9 mouse cellular contexts compared by ENCODE assay signal in genomic region chr7:48894152-48894551, GRCm38 (mm10). TPM values are rescaled to one million over a fixed set of nuclear protein-coding genes. Genes with fewer than 3 reads are reported as not detected.
A peak's percentile ranks its signal among the peaks of the same experiment; 100 is the strongest.
DNase-seq lines count a peak whose midpoint lies in the region; ATAC-seq and TF ChIP-seq lines count a peak whose summit lies in the region.
"Had no signal": no experiment of that assay in that cellular context is flagged by ENCODE, and none has a peak within 500 bp of the region (broad histone marks: within the 10 kb centered on the region; RNA-seq: fewer than 3 reads in every experiment).

No protein-coding gene starts in this region.

- H3K27ac ChIP-seq in lung, embryonic 14.5 days (ENCODE audit: low read depth) = no peak overlapping the region
- H3K27ac ChIP-seq: neural tube, embryonic 13.5 days had no signal

- H3K4me2 ChIP-seq in lung, embryonic 14.5 days = no peak overlapping the region
- H3K4me2 ChIP-seq: neural tube, embryonic 13.5 days had no signal

- H3K4me3 ChIP-seq in C2C12 (ENCODE audit: insufficient read depth, poor library complexity, severe bottlenecking) (no peak overlapping the region), G1E (ENCODE audit: low read depth, low read length) (no peak overlapping the region)
- H3K4me3 ChIP-seq in lung, embryonic 14.5 days (ENCODE audit: low read depth, low read length) = no peak overlapping the region
- H3K4me3 ChIP-seq: neural tube, embryonic 13.5 days had no signal

- H3K79me2 ChIP-seq in C2C12 (ENCODE audit: control insufficient read depth, insufficient read depth) = no peaks in the 10 kb centered on the region

- H3K9ac ChIP-seq in lung, embryonic 14.5 days = no peak overlapping the region
- H3K9ac ChIP-seq: neural tube, embryonic 13.5 days had no signal

- no peak overlapping the region for H3ac ChIP-seq in C2C12 (ENCODE audit: control insufficient read depth, insufficient read length, low read depth)

- ATAC-seq in G1E (ENCODE audit: extremely low read depth, insufficient number of reproducible peaks, low FRiP score, poor library complexity, severe bottlenecking) = peak; percentile 46; the same call in 1 of the 2 replicates
- ATAC-seq in lung, embryonic 14.5 days (ENCODE audit: insufficient read depth) = peak; percentile 25; the same call in 1 of the 2 replicates

- H3K36me3 ChIP-seq in C2C12 (ENCODE audit: control insufficient read depth, insufficient read depth) (no peaks in the 10 kb centered on the region), G1E (replicated peaks) (no peaks in the 10 kb centered on the region)
- no peaks in the 10 kb centered on the region for H3K36me3 ChIP-seq in lung, embryonic 14.5 days (ENCODE audit: insufficient read depth)
- H3K36me3 ChIP-seq: neural tube, embryonic 13.5 days had no signal

- DNase-seq in G1E (ENCODE audit: low spot score) = no peak
- peak; percentile 80 for DNase-seq in cerebellum, adult 9-10 months
- DNase-seq in gastrocnemius, postnatal 10 days = peak; percentile 72
- peak; percentile 82 to 83 for DNase-seq in kidney, postnatal 4 days
- peak; percentile 90 for DNase-seq in lung, embryonic 14.5 days
- DNase-seq in retina, postnatal 7 days (ENCODE audit: low read depth, low spot score) = peak; percentile 43
- peak; percentile 44 to 61 for DNase-seq in urinary bladder, postnatal 36 days (ENCODE audit: low spot score in 2 of 2)

- H3K79me3 ChIP-seq in C2C12 (ENCODE audit: low read depth) = no peaks in the 10 kb centered on the region

- WGBS in lung, embryonic 14.5 days = 2% methylated on average over 6 of the region's 6 CpGs

- no peaks in the 10 kb centered on the region for H3K4me1 ChIP-seq in G1E (ENCODE audit: insufficient read depth, low read depth, low read length)
- H3K4me1 ChIP-seq in lung, embryonic 14.5 days (ENCODE audit: insufficient read depth) = 0 out of 2 replicates have a peak, but pooled peaks cover 11% of the 10 kb centered on the region

- H3K9me3 ChIP-seq in G1E (replicated peaks) = no peaks in the 10 kb centered on the region
- no peaks in the 10 kb centered on the region for H3K9me3 ChIP-seq in lung, embryonic 14.5 days (ENCODE audit: low read depth, low read length)
- H3K9me3 ChIP-seq: neural tube, embryonic 13.5 days had no signal

- H3K27me3 ChIP-seq in C2C12 (ENCODE audit: control insufficient read depth, insufficient read depth, insufficient read length) (no peaks in the 10 kb centered on the region), G1E (ENCODE audit: insufficient read depth, low read length) (peaks cover 11% of the 10 kb centered on the region)
- no peaks in the 10 kb centered on the region for H3K27me3 ChIP-seq in lung, embryonic 14.5 days (ENCODE audit: insufficient read depth, low read length)

- peak; percentile 51 for TF ChIP-seq CTCF in C2C12 (IDR thresholded peaks at IDR 0.05; ENCODE audit: control insufficient read depth, insufficient read depth, insufficient read length)
- peak; percentile 62 for TF ChIP-seq CTCF in G1E (IDR thresholded peaks at IDR 0.05; ENCODE audit: low read depth, low read length)
- TF ChIP-seq CTCF in lung, embryonic 14.5 days (IDR thresholded peaks at IDR 0.05; ENCODE audit: low read depth) = peak; percentile 88

TF ChIP-seq in C2C12, 6 proteins besides CTCF, POLR2A, EP300 and RAD21:
- no peak for TF ChIP-seq FOSL1 (IDR thresholded peaks at IDR 0.05; ENCODE audit: insufficient read depth, low read length, poor library complexity, severe bottlenecking)
- TF ChIP-seq MYOD1 (IDR thresholded peaks at IDR 0.05; ENCODE audit: control insufficient read depth, insufficient read length, low read depth) = no peak
- TF ChIP-seq CEBPB (IDR thresholded peaks at IDR 0.05; ENCODE audit: low read depth) = no peak
- no peak for TF ChIP-seq MYOG (IDR thresholded peaks at IDR 0.05; ENCODE audit: control insufficient read depth, extremely low read depth, insufficient read length)
- no peak for TF ChIP-seq MAX (IDR thresholded peaks at IDR 0.05)
- no peak for TF ChIP-seq USF1 (IDR thresholded peaks at IDR 0.05; ENCODE audit: low read depth)

RNA-seq across cellular contexts. Expression of gene E2f8, which starts 12.8 kb away (rescaled TPM):
- 28.2 TPM for polyA plus RNA-seq in C2C12 (2012; fragmentation: generic; extraction: Trizol)
- total RNA-seq in G1E (2014; fragmentation: Nextera tagmentation) = 111 and 133 TPM in 2 replicates
- 21.8 and 25.0 TPM in 2 replicates for total RNA-seq in G1E (2017)
- polyA plus RNA-seq in G1E (2012) = 29.1 and 35.0 TPM in 2 replicates
- 1 to 10 TPM; 4.2 to 5.5 TPM for total RNA-seq in gastrocnemius, postnatal 10 days (2021)
- polyA plus RNA-seq in lung, embryonic 14.5 days (2014; fragmentation: Nextera tagmentation; extraction: Ambion mirVana) = 26.0 and 27.8 TPM in 2 replicates

RNA-seq across cellular contexts. Expression of gene Nav2, which starts 14.4 kb away (rescaled TPM):
- polyA plus RNA-seq in C2C12 (2012; fragmentation: generic; extraction: Trizol) (4.7 TPM), G1E (2012) (0.01 TPM in 1 of 2 replicates, not detected in the other)
- total RNA-seq in G1E (2014; fragmentation: Nextera tagmentation) (not detected in 2 replicates), G1E (2017) (0.52 and 1.0 TPM in 2 replicates)
- total RNA-seq in gastrocnemius, postnatal 10 days (2021) = 10 to 100 TPM; 55.8 to 80.1 TPM
- polyA plus RNA-seq in lung, embryonic 14.5 days (2014; fragmentation: Nextera tagmentation; extraction: Ambion mirVana) = 19.7 and 20.2 TPM in 2 replicates

RNA-seq across cellular contexts. Expression of gene Csrp3, which starts 46.3 kb away (rescaled TPM):
- 0.33 TPM for polyA plus RNA-seq in C2C12 (2012; fragmentation: generic; extraction: Trizol)
- total RNA-seq in G1E (2014; fragmentation: Nextera tagmentation) = not detected in 2 replicates
- total RNA-seq in G1E (2017) = 0.23 TPM in 1 of 2 replicates, not detected in the other
- not detected in 2 replicates for polyA plus RNA-seq in G1E (2012)
- total RNA-seq in gastrocnemius, postnatal 10 days (2021) = 100 to 1,000 TPM; 120 to 170 TPM
- 1.9 and 31.7 TPM in 2 replicates for polyA plus RNA-seq in lung, embryonic 14.5 days (2014; fragmentation: Nextera tagmentation; extraction: Ambion mirVana)
